Mouse (Mus musculus) limb, embryonic 14.5 days (tissue): ENCODE results near the gene Gm13279. TPM values are rescaled to one million over a fixed set of nuclear protein-coding genes. Genes with fewer than 3 reads are reported as not detected.
"Not testable (repeated sequence)": the region's sequence is repeated elsewhere in the genome, so short reads cannot be mapped to it uniquely, and the experiment has no call there.

Experiments used
- ATAC-seq: fragments of 200-750 bp; cut with Nextera tagmentation; 2 replicates; pipeline ENCODE4 v1.8.0; 2017; ENCODE audit warnings: low read depth, moderate number of reproducible peaks, moderate TSS enrichment; ENCODE audit not compliant: low FRiP score
- DNase-seq: peaks from one replicate; pipeline ENCODE4 v3.0.0-alpha.2; 2015; ENCODE audit warnings: low spot score
- H3K27ac ChIP-seq: fragments of 300-500 bp; sonication (generic); replicated peaks from 2 replicates; pipeline ENCODE4 v1.5.1; 2014; ENCODE audit warnings: low read depth, mild to moderate bottlenecking, low read length, moderate library complexity, mixed read lengths
- H3K27me3 ChIP-seq: fragments of 300-500 bp; sonication (generic); 2 replicates; pipeline ENCODE4 v1.6.1; 2014; ENCODE audit warnings: low read length, mixed read lengths; ENCODE audit not compliant: control insufficient read depth, insufficient read depth
- H3K36me3 ChIP-seq: fragments of 300-500 bp; sonication (generic); 2 replicates; pipeline ENCODE4 v1.6.1; 2014; ENCODE audit warnings: mild to moderate bottlenecking, low read length, moderate library complexity, mixed read lengths; ENCODE audit not compliant: control insufficient read depth, insufficient read depth
- H3K4me1 ChIP-seq: fragments of 300-500 bp; sonication (generic); 2 replicates; pipeline ENCODE4 v1.6.1; 2014; ENCODE audit warnings: antibody characterized with exemption, low read length, mixed read lengths; ENCODE audit not compliant: control insufficient read depth, insufficient read depth
- H3K4me2 ChIP-seq: fragments of 300-500 bp; sonication (generic); replicated peaks from 2 replicates; pipeline ENCODE4 v1.6.1; 2014; ENCODE audit warnings: low read depth, mild to moderate bottlenecking, low read length, moderate library complexity; ENCODE audit not compliant: severe bottlenecking
- H3K4me3 ChIP-seq: fragments of 300-500 bp; sonication (generic); replicated peaks from 2 replicates; pipeline ENCODE4 v1.5.1; 2014; ENCODE audit warnings: low read length
- H3K9ac ChIP-seq: fragments of 300-500 bp; sonication (generic); 2 replicates; pipeline ENCODE4 v1.6.1; 2014; ENCODE audit warnings: mild to moderate bottlenecking, low read depth, low read length, moderate library complexity; ENCODE audit not compliant: severe bottlenecking
- H3K9me3 ChIP-seq: fragments of 300-500 bp; sonication (generic); 2 replicates; pipeline ENCODE4 v1.6.1; 2016; ENCODE audit warnings: low read length; ENCODE audit not compliant: control insufficient read depth
- POLR2A ChIP-seq: fragments of 200-500 bp; IDR thresholded peaks from 2 replicates; pipeline ENCODE4 v1.8.0; 2012; ENCODE audit warnings: inconsistent platforms, mild to moderate bottlenecking, moderate library complexity, borderline replicate concordance; ENCODE audit not compliant: insufficient read depth, insufficient read length; ENCODE audit errors: extremely low read depth
- WGBS: fragments of 180-500 bp; shearing (Covaris S2); extraction: QIAGEN DNeasy Blood & Tissue Kit; methylation state at CpG from one replicate; pipeline ENCODE4 v1.1.7; 2014; 5-methylcytosine and 5-hydroxymethylcytosine counted together
- polyA plus RNA-seq, 2 experiments: library from polyadenylated mRNA; depleted of rRNA in 1 of 2; stranded (reverse) in 1 of 2; unstranded in 1 of 2; fragments of >200 nt; fragmentation: Nextera tagmentation in 1 of 2; extraction: Ambion mirVana in 1 of 2; gene quantifications; 2 replicates each; pipeline versions ENCODE4 v1.2.1 to v1.2.3; 2012 to 2014

Gm13279 gene
- polyA plus RNA-seq, 2 experiments: not detected

GRCm38 (mm10) chr4:88830523-88830922, 33.3 kb downstream of the Gm13279 start:
- H3K9ac ChIP-seq: no peak overlapping the region
- DNase-seq: peak; percentile 21
- no peak overlapping the region for H3K4me2 ChIP-seq
- ATAC-seq: no peak
- H3K4me1 ChIP-seq: no peaks in the 10 kb centered on the region
- no peak for TF ChIP-seq POLR2A
- no peaks in the 10 kb centered on the region for H3K9me3 ChIP-seq
- no peaks in the 10 kb centered on the region for H3K36me3 ChIP-seq
- H3K4me3 ChIP-seq: no peak overlapping the region
- no peaks in the 10 kb centered on the region for H3K27me3 ChIP-seq
- WGBS: 24% methylated on average over 4 of the region's 4 CpGs
- H3K27ac ChIP-seq: no peak overlapping the region

GRCm38 (mm10) chr4:88835225-88835624, 38.0 kb downstream of the Gm13279 start, which contains the start of gene Ifna5:
TSS of gene Ifna5 (plus strand) at chr4:88835525.
- ATAC-seq, H3K36me3 ChIP-seq, H3K4me2 ChIP-seq, DNase-seq, H3K9ac ChIP-seq, H3K9me3 ChIP-seq, H3K4me3 ChIP-seq, H3K27ac ChIP-seq, H3K4me1 ChIP-seq, H3K27me3 ChIP-seq: not testable (repeated sequence)
- 63% methylated on average over 1 of the region's 1 CpGs for WGBS

DNA sequence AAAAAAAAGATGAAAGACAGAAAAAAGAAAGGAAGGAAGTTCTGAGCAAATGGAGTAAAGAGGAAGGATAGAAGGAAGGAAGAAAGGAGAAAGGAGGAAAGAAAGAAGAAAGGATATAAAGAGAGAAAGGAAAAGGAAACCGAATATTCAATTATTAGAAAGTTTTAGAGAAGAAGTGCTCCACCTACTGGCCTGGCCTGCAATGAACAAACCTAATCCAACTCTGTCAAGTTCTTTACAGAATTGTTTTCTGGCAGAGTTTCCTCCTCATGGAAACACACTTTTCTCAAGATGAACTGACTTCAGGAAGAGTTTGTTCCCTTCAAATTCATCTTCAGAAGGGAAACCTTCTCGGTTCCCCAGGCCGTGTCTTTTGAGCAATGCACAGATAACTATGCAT, 41.6 kb downstream of the Gm13279 start:
- Histone ChIP-seq H3K4me3 (no peak overlapping the region), H3K36me3 (no peaks in the 10 kb centered on the region), H3K27me3 (no peaks in the 10 kb centered on the region), H3K4me2 (no peak overlapping the region), H3K27ac (no peak overlapping the region), H3K9ac (no peak overlapping the region), H3K9me3 (no peaks in the 10 kb centered on the region), H3K4me1 (no peaks in the 10 kb centered on the region)
- TF ChIP-seq POLR2A: no peak
- ATAC-seq: no peak
- peak; percentile 10 for DNase-seq
- WGBS: 44% methylated on average over 3 of the region's 3 CpGs

DNA sequence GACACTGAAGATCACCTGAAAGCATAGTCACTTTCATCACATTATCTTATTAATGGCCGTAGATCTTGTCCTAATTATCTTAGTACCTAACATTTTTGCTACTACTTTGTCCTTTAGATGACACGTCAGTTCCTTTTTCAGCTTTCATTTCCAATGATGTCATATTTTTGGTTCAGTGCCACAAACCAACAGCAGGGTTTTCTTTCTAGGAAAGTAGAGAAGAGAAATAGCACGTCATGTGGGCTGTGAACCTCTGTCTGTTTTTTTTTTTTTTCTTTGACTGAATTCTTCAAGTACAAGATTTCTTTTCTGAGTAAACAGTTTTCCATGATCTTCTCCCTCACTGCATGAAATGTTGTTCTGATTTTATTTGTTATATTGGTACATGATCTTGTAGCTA, 42.9 kb downstream of the Gm13279 start:
- H3K27me3 ChIP-seq: no peaks in the 10 kb centered on the region
- no peaks in the 10 kb centered on the region for H3K4me1 ChIP-seq
- DNase-seq (no peak), ATAC-seq (no peak)
- no peaks in the 10 kb centered on the region for H3K9me3 ChIP-seq
- H3K4me2 ChIP-seq: no peak overlapping the region
- H3K9ac ChIP-seq: no peak overlapping the region
- H3K4me3 ChIP-seq: no peak overlapping the region
- 69% methylated on average over 3 of the region's 3 CpGs for WGBS
- H3K36me3 ChIP-seq: no peaks in the 10 kb centered on the region
- H3K27ac ChIP-seq: no peak overlapping the region
- no peak for TF ChIP-seq POLR2A

DNA sequence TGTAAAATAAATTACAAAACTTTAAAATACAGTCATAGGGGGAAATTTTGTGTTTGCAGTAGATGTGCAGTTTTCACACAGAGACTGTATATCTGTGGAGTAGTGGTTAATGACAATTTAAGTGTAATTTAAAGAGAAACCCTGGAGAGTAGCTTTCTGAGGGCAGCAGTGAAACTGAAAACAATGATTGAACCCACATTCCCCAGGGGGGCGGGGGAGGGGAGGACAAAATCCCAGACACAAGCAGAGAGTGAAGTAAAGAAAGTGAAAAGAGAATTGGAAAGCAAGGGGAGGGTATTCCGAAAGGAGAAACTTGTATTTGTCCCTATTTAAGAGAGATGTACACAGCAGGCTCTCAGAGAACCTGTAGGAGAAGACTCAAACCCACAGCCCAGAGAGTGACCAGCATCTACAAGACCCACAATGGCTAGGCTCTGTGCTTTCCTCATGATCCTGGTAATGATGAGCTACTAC, 44.3 kb downstream of the Gm13279 start, which contains the start of gene Ifna4:
Gene Ifna4, plus strand, starts transcription at position 424 of the 474 bp plus-strand sequence.
- ATAC-seq (no peak), DNase-seq (no peak)
- Histone ChIP-seq H3K4me1 (no peaks in the 10 kb centered on the region), H3K4me2 (no peak within 1 kb of the TSS), H3K9me3 (no peaks in the 10 kb centered on the region), H3K27ac (no peak within 1 kb of the TSS), H3K36me3 (no peaks in the 10 kb centered on the region), H3K27me3 (no peaks in the 10 kb centered on the region), H3K9ac (no peak within 1 kb of the TSS), H3K4me3 (no peak within 1 kb of the TSS)
- WGBS: 54% methylated on average over 2 of the region's 2 CpGs
- TF ChIP-seq POLR2A: no peak

DNA sequence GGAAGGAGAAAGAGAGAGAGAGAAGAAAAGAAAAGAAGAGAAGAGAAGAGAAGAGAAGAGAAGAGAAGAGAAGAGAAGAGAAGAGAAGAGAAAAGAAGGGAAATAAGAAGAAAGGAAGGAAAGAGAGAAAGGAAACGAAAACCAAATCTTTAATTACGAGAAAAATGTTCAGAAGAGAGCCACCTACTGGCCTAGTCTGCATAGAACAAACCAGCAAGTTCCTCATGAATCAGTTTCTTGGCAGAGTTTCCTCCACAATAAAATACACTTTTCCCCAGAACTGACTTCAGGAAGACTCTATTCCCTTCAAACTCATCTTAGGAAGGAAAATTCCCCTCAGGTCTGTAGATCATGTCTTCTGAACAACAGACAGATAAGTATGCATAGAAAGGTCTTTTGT, 48.1 kb downstream of the Gm13279 start:
- H3K27me3 ChIP-seq: no peaks in the 10 kb centered on the region
- no peak overlapping the region for H3K9ac ChIP-seq
- no peak overlapping the region for H3K4me3 ChIP-seq
- H3K27ac ChIP-seq: no peak overlapping the region
- H3K4me1 ChIP-seq: no peaks in the 10 kb centered on the region
- H3K9me3 ChIP-seq: no peaks in the 10 kb centered on the region
- DNase-seq (no peak), ATAC-seq (no peak)
- H3K4me2 ChIP-seq: no peak overlapping the region
- no peaks in the 10 kb centered on the region for H3K36me3 ChIP-seq
- TF ChIP-seq POLR2A: no peak
- WGBS: 55% methylated on average over 2 of the region's 2 CpGs

Other genes with a start within 250 kb of the Gm13279 start
Only the 30 nearest of the 31 such genes appear.
- not detected in 2 replicates for gene Ifna14, start 225.6 kb upstream of the Gm13279 start, polyA plus RNA-seq (2012; rRNA removed)
- gene Ifna14, start 225.6 kb upstream of the Gm13279 start, polyA plus RNA-seq (2014; fragmentation: Nextera tagmentation; extraction: Ambion mirVana): not detected in 2 replicates
- gene Ifna9, start 205.0 kb upstream of the Gm13279 start, polyA plus RNA-seq (2012; rRNA removed): not detected in 2 replicates
- gene Ifna9, start 205.0 kb upstream of the Gm13279 start, polyA plus RNA-seq (2014; fragmentation: Nextera tagmentation; extraction: Ambion mirVana): not detected in 2 replicates
- gene Ifna12, start 194.0 kb upstream of the Gm13279 start, polyA plus RNA-seq (2012; rRNA removed): not detected in 2 replicates
- gene Ifna12, start 194.0 kb upstream of the Gm13279 start, polyA plus RNA-seq (2014; fragmentation: Nextera tagmentation; extraction: Ambion mirVana): not detected in 2 replicates
- gene C87499, start 163.0 kb upstream of the Gm13279 start, polyA plus RNA-seq (2012; rRNA removed): not detected in 2 replicates
- not detected in 2 replicates for gene C87499, start 163.0 kb upstream of the Gm13279 start, polyA plus RNA-seq (2014; fragmentation: Nextera tagmentation; extraction: Ambion mirVana)
- gene Ifna13, start 152.9 kb upstream of the Gm13279 start, polyA plus RNA-seq (2012; rRNA removed): not detected in 2 replicates
- not detected in 2 replicates for gene Ifna13, start 152.9 kb upstream of the Gm13279 start, polyA plus RNA-seq (2014; fragmentation: Nextera tagmentation; extraction: Ambion mirVana)
- gene Ifna16, start 120.5 kb upstream of the Gm13279 start, polyA plus RNA-seq (2012; rRNA removed): not detected in 2 replicates
- not detected in 2 replicates for gene Ifna16, start 120.5 kb upstream of the Gm13279 start, polyA plus RNA-seq (2014; fragmentation: Nextera tagmentation; extraction: Ambion mirVana)
- gene Ifna2, start 113.5 kb upstream of the Gm13279 start, polyA plus RNA-seq (2012; rRNA removed): not detected in 2 replicates
- gene Ifna2, start 113.5 kb upstream of the Gm13279 start, polyA plus RNA-seq (2014; fragmentation: Nextera tagmentation; extraction: Ambion mirVana): not detected in 2 replicates
- gene Ifnab, start 106.0 kb upstream of the Gm13279 start, polyA plus RNA-seq (2012; rRNA removed): 0.09 TPM in 1 of 2 replicates, not detected in the other
- gene Ifnab, start 106.0 kb upstream of the Gm13279 start, polyA plus RNA-seq (2014; fragmentation: Nextera tagmentation; extraction: Ambion mirVana): not detected in 2 replicates
- 0.63 and 0.86 TPM in 2 replicates for gene Gm26566, start 75.6 kb upstream of the Gm13279 start, polyA plus RNA-seq (2012; rRNA removed)
- 0.70 and 2.0 TPM in 2 replicates for gene Gm26566, start 75.6 kb upstream of the Gm13279 start, polyA plus RNA-seq (2014; fragmentation: Nextera tagmentation; extraction: Ambion mirVana)
- gene Klhl9, start 74.9 kb upstream of the Gm13279 start, polyA plus RNA-seq (2012; rRNA removed): 41.4 and 41.6 TPM in 2 replicates
- gene Klhl9, start 74.9 kb upstream of the Gm13279 start, polyA plus RNA-seq (2014; fragmentation: Nextera tagmentation; extraction: Ambion mirVana): 127 and 137 TPM in 2 replicates
- not detected in 2 replicates for gene Gm13271, start 42.5 kb upstream of the Gm13279 start, polyA plus RNA-seq (2012; rRNA removed)
- not detected in 2 replicates for gene Gm13271, start 42.5 kb upstream of the Gm13279 start, polyA plus RNA-seq (2014; fragmentation: Nextera tagmentation; extraction: Ambion mirVana)
- 0.13 and 0.24 TPM in 2 replicates for gene Gm13283, start 37.3 kb upstream of the Gm13279 start, polyA plus RNA-seq (2012; rRNA removed)
- gene Gm13283, start 37.3 kb upstream of the Gm13279 start, polyA plus RNA-seq (2014; fragmentation: Nextera tagmentation; extraction: Ambion mirVana): 0.21 TPM in 1 of 2 replicates, not detected in the other
- gene Gm13290, start 23.6 kb upstream of the Gm13279 start, polyA plus RNA-seq (2012; rRNA removed): not detected in 2 replicates
- 0.33 and 0.48 TPM in 2 replicates for gene Gm13290, start 23.6 kb upstream of the Gm13279 start, polyA plus RNA-seq (2014; fragmentation: Nextera tagmentation; extraction: Ambion mirVana)
- not detected in 2 replicates for gene Gm13289, start 20.5 kb upstream of the Gm13279 start, polyA plus RNA-seq (2012; rRNA removed)
- gene Gm13289, start 20.5 kb upstream of the Gm13279 start, polyA plus RNA-seq (2014; fragmentation: Nextera tagmentation; extraction: Ambion mirVana): not detected in 2 replicates
- 0.16 TPM in 1 of 2 replicates, not detected in the other for gene Gm13272, start 17.5 kb upstream of the Gm13279 start, polyA plus RNA-seq (2012; rRNA removed)
- not detected in 2 replicates for gene Gm13272, start 17.5 kb upstream of the Gm13279 start, polyA plus RNA-seq (2014; fragmentation: Nextera tagmentation; extraction: Ambion mirVana)
- 0.10 and 0.17 TPM in 2 replicates for gene Ifnz, start 15.3 kb upstream of the Gm13279 start, polyA plus RNA-seq (2012; rRNA removed)
- gene Ifnz, start 15.3 kb upstream of the Gm13279 start, polyA plus RNA-seq (2014; fragmentation: Nextera tagmentation; extraction: Ambion mirVana): 0.25 TPM in 1 of 2 replicates, not detected in the other
- 0.14 and 0.44 TPM in 2 replicates for gene Gm13276, start 11.7 kb upstream of the Gm13279 start, polyA plus RNA-seq (2012; rRNA removed)
- gene Gm13276, start 11.7 kb upstream of the Gm13279 start, polyA plus RNA-seq (2014; fragmentation: Nextera tagmentation; extraction: Ambion mirVana): not detected in 2 replicates
- gene Gm13277, start 8.8 kb upstream of the Gm13279 start, polyA plus RNA-seq (2012; rRNA removed): not detected in 2 replicates
- not detected in 2 replicates for gene Gm13277, start 8.8 kb upstream of the Gm13279 start, polyA plus RNA-seq (2014; fragmentation: Nextera tagmentation; extraction: Ambion mirVana)
- gene Gm13278, start 5.8 kb upstream of the Gm13279 start, polyA plus RNA-seq (2012; rRNA removed): not detected in 2 replicates
- not detected in 2 replicates for gene Gm13278, start 5.8 kb upstream of the Gm13279 start, polyA plus RNA-seq (2014; fragmentation: Nextera tagmentation; extraction: Ambion mirVana)
- 0.47 TPM in 1 of 2 replicates, not detected in the other for gene Gm13275, start 2.9 kb upstream of the Gm13279 start, polyA plus RNA-seq (2012; rRNA removed)
- gene Gm13275, start 2.9 kb upstream of the Gm13279 start, polyA plus RNA-seq (2014; fragmentation: Nextera tagmentation; extraction: Ambion mirVana): not detected in 2 replicates
- gene Gm13285, start 2.3 kb downstream of the Gm13279 start, polyA plus RNA-seq (2012; rRNA removed): not detected in 2 replicates
- 0.65 and 1.3 TPM in 2 replicates for gene Gm13285, start 2.3 kb downstream of the Gm13279 start, polyA plus RNA-seq (2014; fragmentation: Nextera tagmentation; extraction: Ambion mirVana)
- 0.47 TPM in 1 of 2 replicates, not detected in the other for gene Gm13287, start 5.9 kb downstream of the Gm13279 start, polyA plus RNA-seq (2012; rRNA removed)
- gene Gm13287, start 5.9 kb downstream of the Gm13279 start, polyA plus RNA-seq (2014; fragmentation: Nextera tagmentation; extraction: Ambion mirVana): not detected in 2 replicates
- gene Gm13288, start 8.1 kb downstream of the Gm13279 start, polyA plus RNA-seq (2012; rRNA removed): 0.04 and 0.09 TPM in 2 replicates
- not detected in 2 replicates for gene Gm13288, start 8.1 kb downstream of the Gm13279 start, polyA plus RNA-seq (2014; fragmentation: Nextera tagmentation; extraction: Ambion mirVana)
- gene Ifna7, start 18.8 kb downstream of the Gm13279 start, polyA plus RNA-seq (2012; rRNA removed): not detected in 2 replicates
- not detected in 2 replicates for gene Ifna7, start 18.8 kb downstream of the Gm13279 start, polyA plus RNA-seq (2014; fragmentation: Nextera tagmentation; extraction: Ambion mirVana)
- not detected in 2 replicates for gene Ifna11, start 22.6 kb downstream of the Gm13279 start, polyA plus RNA-seq (2012; rRNA removed)
- gene Ifna11, start 22.6 kb downstream of the Gm13279 start, polyA plus RNA-seq (2014; fragmentation: Nextera tagmentation; extraction: Ambion mirVana): not detected in 2 replicates
- gene Ifna6, start 30.0 kb downstream of the Gm13279 start, polyA plus RNA-seq (2012; rRNA removed): not detected in 2 replicates
- gene Ifna6, start 30.0 kb downstream of the Gm13279 start, polyA plus RNA-seq (2014; fragmentation: Nextera tagmentation; extraction: Ambion mirVana): not detected in 2 replicates
- gene Ifna5, start 38.1 kb downstream of the Gm13279 start, polyA plus RNA-seq (2012; rRNA removed): not detected in 2 replicates
- gene Ifna5, start 38.1 kb downstream of the Gm13279 start, polyA plus RNA-seq (2014; fragmentation: Nextera tagmentation; extraction: Ambion mirVana): not detected in 2 replicates
- gene Ifna4, start 44.5 kb downstream of the Gm13279 start, polyA plus RNA-seq (2012; rRNA removed): not detected in 2 replicates
- not detected in 2 replicates for gene Ifna4, start 44.5 kb downstream of the Gm13279 start, polyA plus RNA-seq (2014; fragmentation: Nextera tagmentation; extraction: Ambion mirVana)
- not detected in 2 replicates for gene Ifna1, start 52.7 kb downstream of the Gm13279 start, polyA plus RNA-seq (2012; rRNA removed)
- not detected in 2 replicates for gene Ifna1, start 52.7 kb downstream of the Gm13279 start, polyA plus RNA-seq (2014; fragmentation: Nextera tagmentation; extraction: Ambion mirVana)
- gene Ifne, start 82.8 kb downstream of the Gm13279 start, polyA plus RNA-seq (2012; rRNA removed): not detected in 2 replicates
- gene Ifne, start 82.8 kb downstream of the Gm13279 start, polyA plus RNA-seq (2014; fragmentation: Nextera tagmentation; extraction: Ambion mirVana): not detected in 2 replicates